Mouse (Mus musculus): ENCODE measurements around the gene Prkca.

GRCm38 (mm10) chr11:107955191-107956062 lies 388.3 kb downstream of the Prkca start:
- TF ChIP-seq CTCF (IDR thresholded peaks at IDR 0.05; ENCODE audit: control insufficient read depth, insufficient read depth, insufficient read length) (no peak), CEBPB (IDR thresholded peaks at IDR 0.05; ENCODE audit: low read depth) (no peak), MAX (IDR thresholded peaks at IDR 0.05) (no peak), USF1 (IDR thresholded peaks at IDR 0.05; ENCODE audit: low read depth) (no peak), MYOD1 (IDR thresholded peaks at IDR 0.05; ENCODE audit: control insufficient read depth, insufficient read length, low read depth) (no peak), MYOG (IDR thresholded peaks at IDR 0.05; ENCODE audit: control insufficient read depth, extremely low read depth, insufficient read length) (no peak)
